Mouse (Mus musculus) cerebellum, adult 2 months (tissue): ENCODE measurements at regions not wholly inside any gene's neighbourhood (a gene's known extent, or its start where the extent isn't known, plus 50 kb on each side); places are given as distances from the start of the nearest gene placed in this dataset.

Source experiments
- CTCF ChIP-seq: fragments of 200-500 bp; IDR thresholded peaks from 2 replicates; pipeline ENCODE4 v1.5.1; 2011; ENCODE audit warnings: low read depth, mild to moderate bottlenecking, control low read depth, low read length, moderate library complexity, borderline replicate concordance; ENCODE audit not compliant: insufficient read depth
- POLR2A ChIP-seq: fragments of 200-500 bp; IDR thresholded peaks from 2 replicates; pipeline ENCODE4 v1.6.1; 2011; ENCODE audit warnings: low read length, control low read depth, borderline replicate concordance; ENCODE audit not compliant: insufficient read depth

- no peak for TF ChIP-seq CTCF
- TF ChIP-seq POLR2A = no peak
These were observed 78.1 kb downstream of the Foxa2 start for GRCm38 (mm10) chr2:147968671-147969070.
